Mouse (Mus musculus) kidney, postnatal 25 days (tissue): ENCODE measurements around the gene Nlrp9c.
"Not testable (repeated sequence)": the region's sequence is repeated elsewhere in the genome, so short reads cannot be mapped to it uniquely, and the experiment has no call there.

Source experiments
- DNase-seq, 2 experiments: peaks; one replicate each; pipeline ENCODE4 v3.0.0; 2021; ENCODE audit warnings: mixed read lengths in 2 of 2

The Nlrp9c gene

DNA sequence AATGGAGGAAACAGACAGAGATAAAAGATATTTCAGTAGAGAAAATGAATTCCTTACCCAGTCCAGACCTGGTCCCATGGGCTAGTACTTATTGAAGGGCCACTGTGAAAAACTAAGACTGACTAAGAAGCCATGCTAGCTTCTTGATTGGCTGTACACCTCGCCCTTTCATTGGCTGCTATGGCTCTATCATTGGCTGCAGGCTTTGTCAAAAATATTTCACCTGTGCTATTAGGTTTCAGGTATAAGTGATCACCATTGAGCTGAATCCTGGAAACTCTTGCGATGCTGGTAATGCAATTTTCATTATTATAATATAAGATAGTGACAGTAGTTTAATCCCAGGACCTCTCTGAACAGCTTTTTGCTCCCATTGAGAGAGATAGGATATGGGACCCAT, at the start of gene Nlrp9c:
TSS of gene Nlrp9c (minus strand) at position 101 of the 400 bp plus-strand sequence.
- not testable (repeated sequence) for DNase-seq

DNA sequence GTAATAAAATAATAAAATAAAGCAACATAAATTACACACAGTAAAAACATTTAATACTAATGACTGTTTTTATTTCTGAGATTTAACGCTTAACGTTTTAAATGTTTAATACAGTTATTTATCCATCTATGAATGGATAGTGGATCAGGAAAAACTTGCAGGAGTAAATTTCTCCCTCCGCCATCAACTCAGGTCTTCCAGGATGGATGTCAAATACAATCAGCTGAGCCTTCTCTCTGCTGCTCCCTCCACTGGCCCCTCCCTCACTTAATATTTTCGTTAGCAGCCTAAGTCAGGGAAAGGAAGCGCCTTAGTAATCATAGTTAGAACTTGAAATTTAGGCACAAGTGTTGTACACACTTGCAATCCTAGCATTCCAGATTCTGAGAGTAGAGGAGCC, 31.3 kb upstream of the Nlrp9c start, which contains the start of gene Nlrp4a:
TSS of gene Nlrp4a (plus strand) at position 301 of the 400 bp plus-strand sequence.
- DNase-seq = no peak

DNA sequence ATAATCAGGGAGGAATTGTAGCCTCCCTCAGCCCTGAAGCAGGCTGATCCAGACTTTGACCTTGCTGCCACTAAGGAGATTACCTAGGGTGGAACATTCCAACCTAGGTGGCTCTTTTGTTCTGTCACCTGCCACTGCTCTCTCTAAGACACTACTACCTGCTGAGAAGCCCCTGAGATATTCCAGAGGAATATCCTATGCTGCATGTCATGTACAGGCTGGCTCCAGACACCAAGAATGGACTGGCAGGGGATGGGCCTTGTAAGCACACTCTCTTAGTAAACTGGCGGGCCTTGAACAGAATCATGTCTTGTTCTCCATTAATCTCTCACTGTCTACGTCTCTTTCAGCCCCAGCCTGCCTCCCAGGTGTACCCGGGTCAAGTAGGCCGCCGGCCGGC, 11.7 kb downstream of the Nlrp9c start:
- not testable (repeated sequence) for DNase-seq

DNA sequence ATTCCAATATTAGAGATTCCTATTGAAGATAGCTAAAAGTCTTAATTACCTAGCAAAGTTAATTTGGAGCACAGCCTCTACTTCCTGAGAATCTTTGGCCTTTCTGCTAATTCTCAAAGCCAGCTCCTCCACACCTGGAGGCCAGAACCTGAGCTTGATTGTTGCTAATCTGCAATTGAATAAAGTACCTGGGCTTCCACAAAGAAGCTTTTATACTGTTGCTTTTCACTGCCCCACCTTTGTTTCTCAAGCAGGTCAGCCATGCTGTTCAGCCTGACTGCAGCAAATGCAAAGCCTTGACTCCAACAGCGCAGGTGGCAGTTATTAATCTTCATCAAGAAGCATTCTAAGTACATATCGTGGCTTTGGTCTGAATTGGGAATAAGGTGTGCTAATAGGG, 12.4 kb downstream of the Nlrp9c start:
- DNase-seq = not testable (repeated sequence)

DNA sequence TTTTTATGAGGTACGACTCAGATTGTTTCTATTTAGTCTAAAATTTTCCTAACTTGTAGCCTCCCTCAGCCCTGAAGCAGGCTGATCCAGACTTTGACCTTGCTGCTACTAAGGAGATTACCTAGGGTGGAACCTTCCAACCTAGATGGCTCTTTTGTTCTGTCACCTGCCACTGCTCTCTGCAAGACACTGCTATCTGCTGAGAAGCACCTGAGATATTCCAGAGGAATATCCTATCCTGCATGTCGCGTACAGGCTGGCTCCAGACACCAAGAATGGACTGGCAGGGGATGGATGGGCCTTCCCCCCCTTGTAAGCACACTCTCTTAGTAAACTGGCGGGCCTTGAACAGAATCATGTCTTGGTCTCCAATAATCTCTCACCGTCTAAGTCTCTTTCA, 16.8 kb downstream of the Nlrp9c start:
- not testable (repeated sequence) for DNase-seq

DNA sequence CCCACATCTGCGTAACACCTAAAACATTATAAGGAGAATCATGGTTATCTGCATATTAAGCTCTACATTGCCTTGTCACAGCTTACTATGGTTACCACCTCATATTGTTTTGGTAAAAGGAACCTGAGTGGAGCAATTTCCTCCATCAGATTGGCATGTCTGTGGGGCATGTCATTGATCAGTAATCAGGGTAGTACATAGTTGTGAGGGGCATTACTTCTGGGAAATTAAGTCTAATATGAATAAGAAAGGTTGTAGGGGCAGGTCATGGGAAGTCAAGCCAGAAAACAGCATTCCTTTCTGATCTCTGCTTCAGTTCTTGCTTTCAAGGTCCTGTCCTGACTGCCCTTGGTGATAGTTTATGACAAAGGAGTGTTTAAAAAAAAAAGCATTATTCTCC, 22.7 kb downstream of the Nlrp9c start:
- DNase-seq = no peak

DNA sequence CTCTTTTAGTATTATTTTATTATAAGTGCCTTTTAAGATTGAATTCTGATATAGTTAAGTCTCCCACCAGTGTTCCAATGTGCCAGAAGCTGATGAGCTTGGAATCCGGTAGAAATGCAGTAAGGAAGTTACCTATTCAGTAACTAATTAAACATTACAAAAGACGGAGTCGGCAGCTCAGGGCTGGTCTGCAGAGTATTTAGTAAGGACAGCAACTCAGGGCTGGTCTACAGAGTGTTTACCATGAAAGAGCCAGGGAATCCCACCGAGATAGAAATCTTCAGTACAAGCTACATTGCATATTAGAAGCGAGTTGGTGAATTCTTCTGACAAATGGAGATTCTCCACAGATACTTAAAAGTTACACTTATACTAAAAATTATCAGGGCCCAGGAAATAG, 30.3 kb downstream of the Nlrp9c start:
- not testable (repeated sequence) for DNase-seq

DNA sequence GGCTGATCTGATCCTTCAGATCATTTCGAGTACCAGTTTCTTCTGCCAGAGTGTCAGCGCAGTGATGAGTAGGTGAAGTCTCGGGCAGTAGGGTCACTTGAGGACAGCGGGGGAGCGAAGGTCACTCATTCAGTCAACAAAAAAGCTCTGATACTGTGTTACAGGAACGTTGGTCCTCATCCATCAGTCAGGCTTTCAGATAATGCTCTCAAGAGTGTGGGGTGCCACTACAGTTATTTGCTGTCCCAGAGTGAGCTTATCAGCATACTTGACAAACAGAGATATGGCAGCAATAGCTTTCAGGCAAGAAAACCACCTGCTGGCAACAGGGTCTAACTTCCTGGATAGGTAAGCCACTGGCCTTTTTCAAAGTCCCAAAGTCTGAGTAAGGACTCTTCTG, 46.8 kb downstream of the Nlrp9c start:
- not testable (repeated sequence) for DNase-seq

DNA sequence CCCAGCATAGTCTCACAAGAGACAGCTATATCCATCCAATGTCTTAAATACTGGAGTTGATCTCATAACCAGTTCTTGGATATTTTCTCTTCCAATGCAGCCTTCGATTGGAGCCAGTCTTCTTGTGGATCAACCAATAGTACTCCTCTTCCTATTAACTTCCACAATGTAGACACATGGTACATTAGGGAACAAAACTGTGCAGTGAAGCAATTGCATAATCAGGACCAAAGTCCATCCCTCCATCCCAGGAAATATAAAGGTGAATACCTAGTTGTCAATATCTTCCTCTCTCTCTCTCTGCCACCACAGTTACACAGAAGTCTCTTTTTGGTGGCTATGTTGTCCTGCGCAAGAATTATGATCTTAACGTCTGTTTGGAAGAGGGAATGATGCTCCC, 51.2 kb downstream of the Nlrp9c start:
- DNase-seq = not testable (repeated sequence)

DNA sequence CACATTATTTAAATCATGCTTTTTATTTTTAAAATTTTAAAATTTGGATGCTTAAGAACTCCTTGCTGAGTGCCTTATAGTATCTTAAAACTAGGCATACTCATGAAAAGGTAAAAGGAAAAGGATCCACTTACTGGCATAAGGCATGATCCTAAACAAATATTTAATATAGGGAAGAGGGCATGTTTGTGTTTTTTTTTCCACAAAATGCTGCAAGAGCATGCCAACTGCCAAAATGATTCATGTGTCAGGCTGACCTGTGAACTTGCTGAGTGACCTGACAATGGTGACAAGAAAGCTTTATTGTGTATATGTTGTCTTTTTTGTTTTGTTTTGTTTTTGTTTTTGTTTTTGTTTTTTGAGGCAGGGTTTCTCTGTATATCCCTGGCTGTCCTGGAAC, 53.3 kb downstream of the Nlrp9c start:
- not testable (repeated sequence) for DNase-seq

DNA sequence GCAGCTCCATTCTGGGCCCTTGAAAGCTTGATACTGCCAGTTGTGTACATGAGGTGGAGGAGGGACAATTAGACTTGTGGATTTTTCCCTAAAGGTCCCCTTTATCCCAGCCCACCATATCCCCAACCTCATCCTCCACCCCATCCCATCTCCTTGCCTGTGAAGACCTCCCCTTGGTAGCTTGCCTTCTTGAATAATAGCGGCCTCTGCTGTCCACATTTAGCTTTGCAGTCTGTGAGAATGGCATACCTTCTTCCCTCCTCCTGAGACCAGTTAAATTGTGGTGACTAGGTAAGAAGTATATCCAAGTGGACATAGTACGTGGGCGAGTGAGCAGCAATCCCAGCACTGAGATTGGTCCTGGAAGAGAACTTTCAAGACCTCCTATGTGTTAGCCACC, 83.1 kb downstream of the Nlrp9c start:
- not testable (repeated sequence) for DNase-seq

DNA sequence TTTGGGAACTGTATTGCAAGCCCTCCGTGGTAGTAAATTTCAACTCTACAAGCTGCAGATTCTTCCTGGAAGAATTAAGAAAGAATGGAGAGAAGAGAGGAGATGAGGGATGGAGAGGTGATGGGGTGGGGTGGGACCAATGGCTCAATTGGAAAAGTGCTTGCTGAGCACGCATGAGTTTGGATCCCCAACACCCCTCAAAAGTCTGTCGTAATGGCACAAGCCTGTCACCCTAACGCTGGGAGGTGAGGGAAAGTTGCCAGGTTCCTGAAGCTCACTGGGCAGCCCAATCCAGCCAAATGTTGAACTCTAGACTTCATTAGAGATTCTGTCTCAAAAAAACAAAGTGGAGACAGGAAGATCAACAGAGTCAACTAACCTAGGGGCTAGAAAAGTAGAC, 87.7 kb downstream of the Nlrp9c start:
- DNase-seq = not testable (repeated sequence)

DNA sequence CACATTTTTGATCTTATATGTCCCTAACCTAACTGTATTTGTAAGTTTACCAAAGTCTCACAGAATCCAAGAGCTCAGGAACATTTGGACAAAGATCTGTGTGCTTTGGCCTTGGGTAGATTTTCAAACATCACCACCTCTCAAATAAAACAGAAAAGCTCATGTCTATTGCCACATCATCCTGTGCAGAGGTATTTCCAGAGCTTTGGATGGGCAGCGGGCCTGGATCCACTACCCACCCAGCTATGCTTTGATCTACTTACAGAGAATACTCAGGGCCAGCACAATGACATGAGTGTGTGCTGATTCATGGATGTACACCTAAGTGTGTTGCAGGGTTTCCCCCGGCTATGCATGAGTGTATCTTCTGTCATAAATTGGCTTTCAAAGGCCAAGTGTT, 88.3 kb downstream of the Nlrp9c start:
- DNase-seq = not testable (repeated sequence)

DNA sequence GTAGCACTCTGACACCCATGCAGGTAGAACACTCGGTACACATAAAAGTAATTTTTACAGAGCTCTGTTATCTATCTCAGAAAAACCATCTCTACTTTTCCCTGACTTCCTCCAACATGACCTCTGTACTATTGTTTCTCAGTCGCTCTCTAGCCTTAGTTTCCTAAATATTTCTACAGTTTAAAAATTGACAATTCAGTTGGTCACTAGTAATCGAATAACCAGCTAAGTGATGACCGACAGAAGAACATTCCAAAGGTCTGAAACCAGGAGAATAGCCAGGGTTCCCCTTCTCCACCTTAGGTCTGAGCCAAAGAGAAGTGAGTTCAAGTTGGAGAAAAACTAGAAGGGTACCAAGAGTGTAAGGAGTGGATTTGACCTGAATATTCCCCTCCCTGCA, 91.7 kb downstream of the Nlrp9c start:
- not testable (repeated sequence) for DNase-seq

DNA sequence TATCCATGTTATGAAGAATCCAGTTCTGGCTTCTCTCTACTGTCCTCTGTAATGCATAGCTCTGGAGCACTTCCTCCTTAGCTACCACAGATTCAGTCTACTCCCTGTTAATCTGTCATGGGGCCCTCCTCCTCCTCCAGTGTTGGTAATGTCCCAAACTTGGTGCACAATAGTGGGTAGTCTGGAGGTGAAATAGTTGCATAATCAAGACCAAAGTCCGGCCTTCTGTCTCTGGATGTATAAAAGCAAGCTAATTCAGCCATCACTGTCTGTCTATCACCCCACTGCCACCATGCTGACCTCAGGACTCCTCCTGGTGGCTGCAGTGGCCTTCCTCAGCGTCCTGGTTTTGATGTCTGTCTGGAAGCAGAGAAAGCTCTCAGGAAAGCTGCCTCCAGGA, 96.6 kb downstream of the Nlrp9c start, which contains the start of gene Cyp2a4:
TSS of gene Cyp2a4 (plus strand) at position 244 of the 400 bp plus-strand sequence.
- not testable (repeated sequence) for DNase-seq

DNA sequence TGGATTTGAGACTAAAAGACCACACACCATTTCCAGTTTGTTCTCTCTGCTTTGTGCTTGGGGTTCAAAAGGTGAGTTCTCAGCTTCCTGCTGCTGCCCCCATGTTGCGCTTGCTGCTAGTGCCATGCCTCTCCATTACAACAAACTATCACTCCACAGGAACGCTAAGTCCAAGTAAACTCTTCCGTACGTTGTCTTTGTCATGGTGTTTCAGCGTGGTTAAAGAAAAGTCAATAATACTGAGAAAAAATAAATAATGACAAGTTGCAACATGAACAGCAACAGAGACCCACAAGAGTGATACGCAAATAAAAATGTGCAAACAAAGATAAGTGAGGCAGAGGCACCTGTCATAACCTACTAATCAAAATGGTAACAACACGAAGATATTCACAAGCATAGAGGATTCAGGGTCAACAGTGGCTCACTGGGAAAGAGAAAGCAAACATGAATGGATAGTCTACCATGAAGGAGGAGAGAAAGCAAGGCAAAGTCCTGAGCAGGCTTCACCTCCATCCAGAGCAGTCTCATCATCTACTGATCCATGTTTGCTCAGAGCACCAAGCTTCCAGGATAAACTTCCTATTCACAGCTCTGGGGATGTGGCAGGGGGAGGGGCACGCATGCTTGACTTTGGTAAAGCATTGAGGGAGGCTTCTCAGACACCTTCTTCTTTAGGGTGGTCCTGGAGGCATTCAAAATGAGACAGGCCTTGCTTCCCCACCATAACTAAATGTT, 99.9 kb downstream of the Nlrp9c start:
- not testable (repeated sequence) for DNase-seq
